Mouse (Mus musculus): ENCODE data around the gene Lhx9. TPM values are rescaled to one million over a fixed set of nuclear protein-coding genes. Genes with fewer than 3 reads are reported as not detected.

The Lhx9 gene
- 0.48 TPM for polyA plus RNA-seq (2014; fragmentation: Illumina TruSeq; extraction: RNeasy Lipid Tissue Mini Kit (QIAGEN cat#74804); ENCODE audit: low read depth, low replicate concordance)

GRCm38 (mm10) chr1:138848511-138849109 is at the start of gene Lhx9:
Gene Lhx9, minus strand, starts transcription at chr1:138848577.

DNA sequence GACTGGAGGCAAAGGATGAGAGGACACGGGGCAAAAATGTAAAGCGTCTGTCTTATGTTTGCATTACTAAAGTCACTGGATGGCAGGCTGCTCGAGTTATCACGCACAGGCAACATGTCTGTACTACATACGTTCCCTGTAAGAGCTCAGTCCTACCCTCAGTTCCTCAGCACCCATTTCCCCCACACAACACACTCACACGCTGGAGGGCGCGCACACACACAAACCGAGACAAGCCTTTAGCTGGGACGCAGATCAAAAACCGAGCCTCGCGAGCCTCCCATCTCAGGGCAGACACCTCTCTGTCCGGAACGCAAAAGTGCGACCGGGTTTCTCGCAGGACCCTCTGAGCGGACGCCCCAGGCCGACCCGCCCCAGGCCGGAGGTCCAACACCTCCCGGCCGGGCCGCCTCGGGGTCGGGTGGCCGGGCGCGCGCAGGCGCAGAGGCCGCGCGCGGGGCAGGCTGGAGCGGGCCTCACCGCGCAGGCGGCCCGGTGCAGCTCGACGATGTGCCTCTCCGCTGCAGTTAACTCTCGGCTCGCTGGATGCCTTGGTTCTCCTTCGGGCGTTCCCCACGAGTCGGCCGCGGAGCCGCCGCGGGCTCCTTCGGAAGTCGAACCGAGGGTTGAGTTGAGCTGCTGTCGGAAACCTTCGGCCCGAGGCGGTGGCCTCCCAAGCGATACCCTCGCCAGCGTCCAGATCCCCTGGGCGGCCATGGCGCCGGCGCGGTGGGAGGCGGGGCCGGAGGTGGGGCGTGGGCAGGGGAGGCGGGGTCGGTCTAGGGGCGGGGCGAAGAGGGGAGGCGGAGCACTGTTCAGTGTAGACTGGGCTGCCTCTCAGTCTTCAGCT is 7.9 kb upstream of the Lhx9 start, which contains the start of gene 2310009B15Rik:
2310009B15Rik (minus strand) TSS at position 752 of the 850 bp plus-strand sequence.

Other genes with a start within 250 kb of the Lhx9 start
- 40.4 TPM for gene Nek7, start 228.4 kb downstream of the Lhx9 start, polyA plus RNA-seq (2014; fragmentation: Illumina TruSeq; extraction: RNeasy Lipid Tissue Mini Kit (QIAGEN cat#74804); ENCODE audit: low read depth, low replicate concordance)
- 21.3 TPM for gene 2310009B15Rik, start 8.3 kb upstream of the Lhx9 start, polyA plus RNA-seq (2014; fragmentation: Illumina TruSeq; extraction: RNeasy Lipid Tissue Mini Kit (QIAGEN cat#74804); ENCODE audit: low read depth, low replicate concordance)
- 4.9 TPM for gene Dennd1b, start 114.9 kb upstream of the Lhx9 start, polyA plus RNA-seq (2014; fragmentation: Illumina TruSeq; extraction: RNeasy Lipid Tissue Mini Kit (QIAGEN cat#74804); ENCODE audit: low read depth, low replicate concordance)

Data from adipose tissue, adult 10 weeks (tissue).